Mouse (Mus musculus): ENCODE results near the gene Henmt1.

DNA sequence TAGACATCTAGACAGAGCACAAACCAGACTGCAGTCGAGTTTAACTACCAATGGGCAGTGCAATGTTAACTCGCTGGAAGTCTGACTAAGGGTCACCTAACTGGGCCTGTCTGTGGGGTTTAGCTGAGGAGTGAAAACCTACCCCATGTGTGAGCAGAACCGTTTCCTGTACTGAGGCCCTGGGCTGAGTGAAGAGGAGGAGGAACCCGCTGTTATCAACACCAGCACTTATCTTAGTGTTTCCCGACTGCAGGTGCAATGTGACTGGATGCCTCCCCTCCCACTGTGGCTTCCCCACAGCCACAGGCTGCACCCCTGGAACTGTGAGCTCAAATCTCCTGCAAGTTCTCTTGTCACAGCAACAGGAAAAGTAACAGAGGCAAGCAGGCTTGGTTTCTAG is 44.3 kb downstream of the Henmt1 start:
- TF ChIP-seq CTCF (IDR thresholded peaks at IDR 0.05; ENCODE audit: borderline replicate concordance, control insufficient read depth, extremely low read depth, insufficient read depth, low read length, poor library complexity) (no peak), POLR2A (IDR thresholded peaks at IDR 0.05; ENCODE audit: control insufficient read depth, extremely low read depth, insufficient read depth, low read length, poor library complexity) (no peak)
